Mouse (Mus musculus) left cerebral cortex, adult 8-10 months (tissue): ENCODE data around the gene Ccer2. TPM values are rescaled to one million over a fixed set of nuclear protein-coding genes. Genes with fewer than 3 reads are reported as not detected.

Experiments used
- DNase-seq, 2 experiments: peaks; one replicate each; pipeline ENCODE4 v3.0.0; 2022; ENCODE audit warnings: low spot score in 2 of 2
- total RNA-seq, 4 experiments: library from RNA; stranded (reverse); gene quantifications; 2 replicates each; pipeline ENCODE4 v1.2.4; 2022

The Ccer2 gene
- total RNA-seq = 1 to 10 TPM; 1.7 to 2.8 (median 2.4) TPM

DNA sequence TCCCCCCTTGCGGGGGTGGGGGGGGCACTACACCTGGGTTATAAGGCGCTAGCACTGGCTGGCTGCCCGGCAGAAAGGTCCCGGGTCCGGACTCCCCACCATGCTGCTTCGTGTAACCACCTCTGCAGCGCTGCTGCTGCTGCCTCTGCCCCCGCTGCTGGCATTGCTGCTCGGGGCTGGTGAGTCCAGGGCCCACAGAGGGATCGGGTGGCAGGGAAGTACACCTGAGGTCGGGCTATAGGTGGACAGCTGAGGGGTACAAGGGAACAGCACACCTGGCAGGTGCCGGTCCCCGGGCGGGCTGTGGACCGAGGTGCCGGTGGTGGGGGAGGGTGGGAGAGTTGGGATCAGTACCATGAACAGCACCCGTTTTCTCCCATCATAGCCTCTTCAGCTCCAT lies at the start of gene Ccer2:
TSS of gene Ccer2 (plus strand) at position 96 of the 400 bp plus-strand sequence.
- no peak for DNase-seq

DNA sequence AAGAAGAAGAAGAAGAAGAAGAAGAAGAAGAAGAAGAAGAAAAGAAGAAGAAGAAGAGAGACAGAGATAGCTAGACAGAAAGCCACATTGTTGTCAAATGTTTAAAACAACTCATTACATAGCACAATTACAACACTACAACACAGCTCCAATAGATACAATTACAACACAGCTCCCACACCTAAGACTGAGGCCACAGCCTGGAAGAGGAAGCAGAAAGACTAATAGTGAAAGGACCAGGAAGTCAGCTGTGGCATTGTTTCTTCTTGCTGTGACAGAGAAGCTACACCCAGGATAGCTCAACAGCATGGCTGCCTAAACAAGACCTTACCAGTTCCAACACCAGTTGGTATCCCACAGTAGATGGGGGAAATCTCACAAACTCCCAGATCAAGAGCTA lies 46.5 kb upstream of the Ccer2 start:
- DNase-seq = no peak

DNA sequence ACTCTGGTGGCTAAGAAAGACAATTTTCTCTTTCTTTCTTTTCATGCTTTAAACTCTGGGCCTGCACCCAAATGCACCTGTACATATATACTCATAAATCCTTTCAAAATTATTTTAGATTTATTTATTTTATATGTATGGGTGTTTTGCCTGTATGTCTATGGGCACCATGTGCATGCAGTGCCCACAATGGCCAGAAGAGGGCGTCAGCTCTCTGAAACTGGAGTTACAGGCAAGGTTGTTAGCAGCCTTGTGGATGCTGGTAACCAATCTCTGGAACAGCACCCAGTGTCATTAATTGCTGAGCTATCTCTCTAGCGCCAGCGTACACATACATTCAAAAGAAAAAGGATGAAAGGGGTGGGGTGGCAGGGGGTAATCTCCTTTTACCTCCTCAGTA lies 45.0 kb upstream of the Ccer2 start:
- no peak for DNase-seq

DNA sequence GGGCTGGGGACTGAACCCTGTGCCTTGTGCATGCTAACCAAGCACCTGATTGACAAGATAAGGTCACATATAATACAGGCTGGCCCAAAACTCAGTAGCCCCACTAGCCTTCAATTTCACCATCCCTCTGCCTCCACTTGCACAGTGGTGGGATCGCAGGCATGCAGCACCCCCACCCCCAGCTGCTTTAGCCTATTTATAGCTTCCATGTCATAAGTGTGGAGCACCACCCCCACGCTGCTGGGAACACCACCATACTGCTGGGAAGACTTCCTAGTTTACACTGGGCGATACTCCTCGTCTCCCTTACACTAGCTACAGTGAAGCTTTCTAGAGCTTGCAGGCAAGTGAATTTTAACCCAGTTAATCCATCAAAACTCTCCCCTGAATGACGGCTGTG lies 41.3 kb upstream of the Ccer2 start:
- DNase-seq = peak in 1 of 2 experiments; percentile 61

DNA sequence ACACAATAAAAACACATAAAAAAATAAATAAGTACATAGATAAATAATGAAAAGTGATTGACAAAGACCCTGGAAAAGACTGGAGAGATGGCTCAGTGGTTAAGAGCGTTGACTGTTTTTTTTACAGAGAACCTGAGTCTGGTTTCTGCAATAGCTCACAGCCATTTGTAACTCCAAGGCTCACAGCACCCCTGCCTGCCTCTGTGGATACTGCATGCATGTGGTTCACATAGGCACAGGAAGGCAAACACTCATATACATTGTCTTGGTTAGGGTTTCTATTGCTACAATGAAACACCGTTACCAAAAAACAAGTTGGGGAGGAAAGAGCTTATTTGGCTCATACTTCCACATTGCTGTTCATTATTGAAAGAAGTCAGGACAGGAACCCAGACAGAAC lies 40.4 kb upstream of the Ccer2 start:
- no peak for DNase-seq

DNA sequence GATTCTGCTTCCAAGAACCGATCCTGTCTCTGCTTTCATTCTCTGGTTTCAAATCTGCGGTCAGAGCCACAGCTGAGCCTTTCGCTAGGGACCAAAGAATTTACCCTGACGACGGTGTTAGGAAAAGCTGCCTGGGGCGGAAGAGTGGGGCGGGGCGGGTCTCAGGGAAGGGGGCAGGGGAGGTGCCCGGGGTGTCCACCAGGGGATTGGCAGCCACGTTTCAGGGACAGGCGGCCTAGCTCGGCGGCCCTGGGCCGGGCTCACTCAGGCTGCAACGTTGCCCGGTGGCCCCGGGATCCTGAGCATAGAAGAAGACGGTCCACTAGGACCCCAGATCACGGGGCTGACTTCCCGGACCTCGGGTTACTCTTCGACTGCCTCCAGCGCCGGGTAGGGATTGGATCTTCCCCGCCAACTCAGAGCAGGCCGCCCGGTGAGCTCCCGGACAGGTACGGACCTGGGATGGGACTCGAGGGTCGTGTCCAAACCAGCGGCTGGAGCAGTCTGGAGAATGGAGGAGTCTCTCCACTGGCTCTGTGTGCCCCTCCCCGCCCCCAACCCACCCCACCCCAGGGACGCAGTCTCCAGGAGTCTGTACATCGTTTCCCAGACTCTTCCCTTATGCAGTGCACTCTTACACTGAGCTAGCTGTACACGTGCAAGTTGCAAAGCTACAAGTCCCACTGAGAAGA lies 39.2 kb upstream of the Ccer2 start, which contains the start of gene Fbxo17:
TSS of gene Fbxo17 (plus strand) at position 215 of the 692 bp plus-strand sequence.
- DNase-seq = no peak

DNA sequence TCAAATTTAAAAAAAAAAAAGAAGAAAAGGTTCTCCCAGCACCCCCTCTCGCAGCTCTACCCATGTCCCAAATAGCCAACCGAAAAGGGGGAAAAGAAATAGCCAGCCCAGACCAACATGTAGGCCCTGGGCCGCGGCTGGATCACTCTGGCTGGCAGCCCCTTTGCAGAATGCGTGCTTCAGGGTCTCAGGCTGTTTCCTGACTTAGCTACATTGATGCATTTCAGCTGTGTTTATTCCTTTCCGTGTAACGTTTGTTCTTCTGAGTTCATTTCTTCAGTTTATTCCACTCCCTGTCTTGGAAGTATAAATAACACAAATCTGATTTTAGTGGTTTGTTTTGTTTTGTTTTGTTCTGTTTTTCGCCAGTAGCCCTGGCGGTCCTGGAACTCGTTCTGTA lies 38.2 kb upstream of the Ccer2 start:
- no peak for DNase-seq

DNA sequence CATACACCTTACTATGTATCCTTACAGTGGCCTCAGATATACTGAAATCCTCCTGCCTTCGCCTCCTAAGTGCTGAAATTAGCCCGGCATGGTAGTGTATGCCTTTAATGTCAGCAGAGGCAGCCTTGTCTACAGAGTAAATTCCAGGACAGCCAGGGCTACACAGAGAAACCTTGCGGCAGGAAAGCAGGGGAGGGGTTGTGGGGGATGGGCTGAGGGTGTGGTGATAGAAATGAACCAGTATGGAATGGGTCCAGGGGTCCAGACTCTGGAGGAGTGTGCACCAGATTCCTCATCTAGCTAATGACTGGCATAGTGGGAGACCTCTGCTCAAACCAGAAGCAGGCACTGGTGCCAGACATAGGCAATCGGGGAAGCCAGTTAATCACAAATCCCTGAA lies 36.8 kb upstream of the Ccer2 start:
- DNase-seq = no peak

DNA sequence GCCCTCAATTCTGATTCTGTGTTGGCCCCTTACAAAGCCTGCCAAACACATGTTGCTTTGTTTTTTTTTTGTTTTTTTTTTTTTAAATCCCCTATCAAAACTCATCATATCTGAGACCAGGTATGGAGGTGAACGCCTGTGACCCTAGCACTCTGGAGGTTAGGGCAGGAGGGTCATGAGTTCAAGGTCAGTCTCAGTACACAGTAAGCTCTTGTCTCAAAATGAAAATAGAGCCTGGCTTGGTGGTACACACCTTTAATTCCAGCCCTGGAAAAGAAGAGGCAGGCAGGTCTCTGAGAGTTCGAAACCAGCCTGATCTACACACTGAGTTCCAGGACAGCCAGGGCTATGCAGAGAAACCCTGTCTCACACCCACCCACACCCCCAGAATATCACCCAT lies 36.3 kb upstream of the Ccer2 start:
- DNase-seq = no peak

DNA sequence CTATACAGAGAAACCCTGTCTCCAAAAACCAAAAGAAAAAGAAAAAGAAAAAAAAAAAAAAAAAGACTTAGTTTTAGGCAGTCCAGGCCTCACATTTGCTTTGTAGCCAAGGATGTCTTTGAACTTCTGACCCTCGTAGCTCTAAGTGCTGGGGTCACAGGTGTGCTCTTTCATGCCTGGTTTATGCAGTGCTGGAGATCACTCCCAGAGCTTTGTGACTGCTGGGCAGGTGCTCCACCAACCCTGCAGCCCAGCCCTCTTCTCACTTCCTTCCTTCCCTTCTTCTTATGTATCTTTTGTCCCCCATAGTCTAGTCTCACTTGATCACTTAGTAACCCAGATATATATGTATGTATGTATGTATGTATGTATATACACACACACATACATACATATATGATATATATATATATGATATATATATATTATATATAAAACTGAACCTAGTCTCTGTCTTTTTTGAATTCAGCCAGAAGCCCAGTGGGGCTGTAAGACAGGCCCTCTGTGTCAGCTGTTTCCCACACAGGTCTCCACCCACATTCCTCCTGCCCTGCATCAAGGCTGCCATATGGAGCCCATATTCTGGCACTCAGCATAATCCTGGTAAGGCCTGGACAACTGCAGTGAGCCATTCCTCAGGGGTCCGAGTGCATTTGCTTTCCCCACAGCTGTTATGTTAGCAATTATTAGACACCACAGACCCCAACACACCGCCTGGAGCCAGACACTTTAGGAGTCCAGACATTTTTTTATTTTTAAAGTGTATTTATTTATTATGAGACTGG lies 35.0 kb upstream of the Ccer2 start:
- no peak for DNase-seq

DNA sequence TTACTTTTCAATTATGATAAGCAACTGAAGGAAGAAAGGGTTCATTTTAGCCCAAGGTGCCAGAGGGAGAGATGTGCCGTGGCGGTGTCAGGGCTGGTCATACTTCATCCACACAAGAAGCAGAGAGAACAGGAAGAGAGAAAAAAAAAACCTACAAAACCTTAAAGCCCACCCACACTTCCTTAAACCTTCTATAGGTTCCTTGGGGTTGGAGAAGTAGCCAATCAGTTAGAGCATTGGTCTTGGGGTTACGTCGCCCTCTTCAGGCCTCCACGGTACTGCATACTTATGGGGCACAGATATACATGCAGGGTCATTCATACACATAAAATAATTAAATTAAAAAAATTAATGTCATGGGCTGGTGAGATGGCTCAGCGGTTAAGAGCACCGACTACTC lies 33.9 kb upstream of the Ccer2 start:
- DNase-seq = no peak

DNA sequence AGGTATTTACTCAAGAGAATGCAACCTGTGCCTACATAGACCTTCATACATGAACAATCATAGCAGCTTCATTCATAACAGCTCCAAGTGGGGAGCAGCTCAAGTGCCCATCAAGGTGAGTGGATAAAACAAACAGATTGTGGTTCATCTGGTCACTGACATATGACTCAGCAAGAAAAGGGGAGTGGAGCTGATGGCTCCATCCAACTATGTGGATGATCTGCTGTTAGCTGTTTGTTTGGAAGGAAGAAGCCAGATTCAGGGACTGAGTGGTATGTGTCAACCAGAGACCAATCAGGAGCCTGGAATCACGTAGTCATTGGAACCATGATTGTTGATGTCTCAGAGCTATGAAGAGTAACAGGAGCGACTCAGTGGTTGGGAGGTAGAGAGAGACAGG lies 31.4 kb upstream of the Ccer2 start:
- no peak for DNase-seq

DNA sequence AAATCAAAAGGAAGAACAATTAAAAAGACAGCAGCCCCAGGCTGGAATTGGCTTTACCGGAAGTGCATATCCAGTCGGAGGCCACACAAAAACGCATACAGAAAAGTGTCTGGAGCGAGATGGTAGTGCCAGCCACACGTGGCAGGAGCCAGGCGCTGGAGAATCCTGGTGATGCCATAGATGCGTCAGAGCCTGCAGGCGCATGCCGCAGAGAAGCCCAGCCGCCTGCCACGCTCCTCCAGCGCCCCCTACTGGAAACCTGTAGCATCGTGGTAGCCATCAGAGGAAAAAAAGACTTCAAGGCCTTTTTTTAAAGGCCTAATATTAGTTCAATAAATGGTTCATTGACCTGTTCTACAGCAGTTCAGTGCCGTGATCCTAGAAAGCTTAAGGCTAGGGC lies 29.4 kb upstream of the Ccer2 start:
- DNase-seq = peak; percentile 59 to 81

DNA sequence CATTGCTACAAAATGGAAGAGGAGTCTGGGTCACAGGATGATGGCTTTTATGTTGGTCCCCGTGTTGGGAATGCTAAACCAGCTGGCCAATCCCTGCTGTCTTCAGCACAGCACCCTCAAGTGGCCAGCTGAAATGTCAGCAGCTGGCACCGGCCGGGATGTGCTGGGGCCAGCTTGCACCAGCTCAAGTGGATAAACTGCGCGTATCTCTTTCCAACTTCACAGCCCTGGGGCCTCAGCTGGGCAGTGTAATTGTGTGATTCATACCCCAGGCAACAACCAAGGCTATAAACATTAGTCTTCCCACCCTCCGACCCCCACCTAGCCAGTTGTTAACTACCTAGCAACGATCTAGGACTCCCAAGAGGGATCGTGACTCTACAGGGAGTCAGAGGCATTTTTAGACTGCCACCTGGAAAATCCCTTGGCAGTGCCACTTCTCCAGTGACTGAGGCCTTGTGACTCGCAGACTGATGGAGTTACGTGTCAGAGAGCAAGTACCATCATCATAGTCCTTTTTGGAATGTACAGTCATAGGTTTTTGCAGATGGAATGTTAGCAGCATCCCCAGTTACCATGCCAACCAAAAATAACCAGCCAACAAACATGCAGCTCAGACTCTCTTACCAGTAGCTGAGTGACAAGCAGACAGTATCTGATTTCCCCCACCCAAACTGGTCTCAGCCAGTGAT lies 28.2 kb upstream of the Ccer2 start:
- peak in 1 of 2 experiments; percentile 54 for DNase-seq

DNA sequence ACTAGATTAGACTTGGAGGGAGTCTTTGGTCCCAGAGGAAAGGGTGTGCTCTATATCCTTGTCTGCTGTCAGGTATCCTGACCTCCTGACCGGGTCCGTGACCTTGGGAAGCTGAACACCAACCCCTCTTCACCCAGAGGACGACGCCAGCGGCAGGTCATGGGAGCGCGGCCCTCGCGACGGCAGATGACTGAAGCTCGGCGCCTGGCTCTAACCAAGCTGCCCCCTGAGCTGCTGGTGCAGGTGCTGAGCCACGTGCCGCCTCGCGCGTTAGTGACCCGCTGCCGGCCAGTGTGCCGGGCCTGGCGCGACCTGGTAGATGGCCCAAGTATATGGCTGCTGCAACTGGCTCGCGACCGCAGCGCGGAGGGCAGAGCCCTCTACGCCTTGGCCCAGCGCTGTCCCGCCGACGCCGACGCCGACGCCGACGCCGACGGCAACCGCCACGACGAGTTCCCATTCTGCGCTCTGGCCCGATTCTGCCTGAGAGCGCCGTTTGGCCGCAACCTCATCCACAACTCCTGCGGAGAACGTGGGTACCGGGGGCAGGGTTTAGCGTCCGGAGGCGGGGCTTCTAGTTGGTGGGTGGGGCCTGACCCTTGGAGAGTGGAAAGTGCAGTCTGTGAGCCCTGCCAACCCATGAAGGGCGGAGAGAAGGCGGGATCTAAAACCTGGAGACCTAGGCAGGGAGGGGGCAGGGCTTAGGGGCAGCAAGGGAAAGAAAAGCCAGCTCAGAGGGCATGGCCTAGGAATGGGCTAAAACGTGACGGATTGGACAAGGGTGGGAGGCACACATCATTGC lies 23.4 kb upstream of the Ccer2 start:
- DNase-seq = no peak

DNA sequence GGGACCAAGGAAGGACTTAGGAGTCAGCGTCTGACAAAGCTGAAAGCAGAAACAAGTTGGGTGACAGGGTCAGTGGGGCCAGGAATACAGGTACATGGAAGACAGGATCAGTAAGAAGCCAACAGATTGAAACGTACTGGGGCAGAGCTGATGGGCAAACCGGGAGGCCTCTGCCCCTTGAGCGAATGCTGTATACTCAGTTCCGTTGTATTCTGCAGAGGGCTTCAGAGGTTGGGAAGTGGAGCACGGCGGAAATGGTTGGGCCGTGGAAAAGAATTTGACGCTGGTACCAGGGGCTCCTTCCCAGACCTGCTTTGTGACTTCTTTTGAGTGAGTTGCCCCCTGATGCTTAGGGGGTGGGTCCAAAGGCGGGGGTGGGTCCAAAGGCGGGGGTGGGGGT lies 22.8 kb upstream of the Ccer2 start:
- DNase-seq = no peak

DNA sequence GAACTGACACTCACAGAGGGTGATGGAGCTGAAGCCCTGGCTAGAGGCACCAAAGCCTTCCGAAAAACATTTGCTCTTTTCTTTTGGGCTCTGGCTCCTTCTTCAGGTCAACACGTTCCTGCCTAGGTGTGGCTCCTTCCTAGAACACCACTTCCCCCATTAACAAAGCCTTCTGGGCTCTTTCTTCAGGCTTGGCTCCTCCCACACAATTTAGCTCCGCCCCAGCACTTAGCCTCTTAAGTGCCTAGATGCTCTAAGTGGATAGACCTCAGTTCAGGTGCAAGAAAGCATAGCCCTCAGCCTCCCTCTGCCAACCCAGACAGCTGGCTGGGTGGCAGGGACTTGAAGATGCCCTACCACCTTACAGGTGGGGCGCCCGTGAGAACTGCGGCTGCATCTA lies 20.3 kb upstream of the Ccer2 start:
- no peak for DNase-seq

DNA sequence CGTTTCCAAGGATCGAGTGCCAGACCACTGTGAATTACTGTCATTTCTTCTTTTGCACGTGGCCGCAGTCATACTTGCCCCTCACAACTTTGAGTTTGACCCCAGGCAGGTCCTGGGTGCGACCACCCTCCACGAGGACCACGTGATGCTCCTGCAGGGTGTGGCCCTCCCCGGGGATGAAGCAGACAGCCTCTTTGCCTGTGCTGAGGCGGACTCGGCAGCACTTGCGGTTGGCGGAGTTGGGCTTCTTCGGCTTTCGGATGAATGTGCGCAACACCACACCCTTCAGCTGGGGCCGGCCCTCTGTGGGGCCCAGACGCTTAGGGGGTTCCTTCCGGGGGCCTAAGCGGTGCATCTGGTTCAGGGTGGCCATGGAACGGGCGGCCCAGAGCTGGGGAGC lies 16.1 kb upstream of the Ccer2 start:
- DNase-seq = no peak

DNA sequence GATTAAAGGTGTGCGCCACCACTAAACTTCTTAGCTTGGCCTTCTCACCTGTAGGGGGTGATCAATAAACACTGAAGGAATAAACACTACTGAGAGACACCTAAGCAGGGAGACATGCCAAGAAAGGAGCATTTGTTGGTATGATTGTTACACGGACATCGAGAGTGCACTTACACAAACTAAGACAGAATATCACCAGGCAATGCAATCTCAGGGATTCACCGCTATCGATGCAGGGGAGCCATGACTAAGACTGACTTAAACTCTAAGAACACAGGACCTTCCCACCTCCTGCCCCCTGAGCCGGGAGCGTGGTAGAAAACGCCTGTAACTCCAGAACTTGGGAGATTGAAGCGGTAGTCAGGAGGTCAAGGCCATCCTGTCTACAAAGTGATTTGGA lies 15.0 kb upstream of the Ccer2 start:
- no peak for DNase-seq

DNA sequence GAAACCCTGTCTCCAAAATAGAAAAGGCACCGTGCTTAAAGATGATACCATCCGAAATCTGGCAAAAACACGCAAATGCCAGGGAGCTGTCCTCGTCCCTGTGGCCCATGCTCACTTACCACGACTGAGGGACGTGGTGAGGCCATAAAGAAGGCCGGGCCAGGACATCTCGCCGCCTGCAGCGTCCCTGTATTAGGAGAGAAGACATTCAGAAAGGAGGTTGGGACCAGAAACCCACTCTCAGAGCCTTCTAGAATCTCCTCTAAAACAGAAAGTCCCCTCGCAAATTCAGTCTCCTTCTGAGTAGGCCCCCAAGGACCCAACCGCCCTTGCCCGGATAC lies 14.6 kb upstream of the Ccer2 start:
- DNase-seq = no peak

DNA sequence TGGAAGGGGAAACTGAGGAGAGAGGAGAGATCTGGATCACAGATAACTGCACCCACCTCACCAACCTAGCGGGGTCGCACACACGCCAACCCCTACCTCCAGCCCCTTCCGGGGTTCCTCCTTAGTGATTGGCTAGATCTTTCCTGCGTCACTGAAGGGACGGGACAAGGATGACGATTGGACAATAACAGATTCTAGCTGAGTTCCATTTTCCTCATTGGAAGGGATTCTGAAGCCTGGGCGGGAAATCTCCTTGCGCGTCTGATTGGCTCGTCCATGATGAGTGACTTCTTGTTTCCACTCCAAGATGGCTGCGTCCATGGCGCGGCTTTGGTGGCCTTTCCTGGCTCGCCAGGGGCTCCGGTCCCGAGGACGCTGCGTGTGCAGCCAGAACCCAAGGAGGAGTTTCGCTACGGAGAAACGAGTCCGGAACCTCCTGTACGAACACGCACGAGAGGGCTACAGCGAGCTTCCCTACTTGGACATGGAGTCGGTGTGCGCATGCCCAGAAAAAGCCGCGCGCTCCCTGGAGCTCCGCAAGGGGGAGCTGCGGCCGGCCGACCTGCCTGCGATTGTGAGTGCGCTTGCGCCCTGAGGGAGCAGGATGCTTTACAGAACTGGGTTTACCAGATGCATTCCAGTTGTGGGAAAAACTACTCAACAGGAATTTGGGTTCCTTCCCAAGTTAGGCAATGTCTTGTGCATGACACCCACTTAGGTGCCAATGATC lies 14.1 kb upstream of the Ccer2 start, which contains the start of the genes Mrps12 and Sars2:
TSS of gene Mrps12 (minus strand) at position 112 of the 730 bp plus-strand sequence.
TSS of gene Sars2 (plus strand) at position 284 of the 730 bp plus-strand sequence.
- DNase-seq = peak; percentile 96 to 97
